Mouse (Mus musculus) spleen, adult 2 months (tissue): ENCODE results near the gene Gmcl1. TPM values are rescaled to one million over a fixed set of nuclear protein-coding genes. Genes with fewer than 3 reads are reported as not detected.

Experiments used
- DNase-seq, 2 experiments: peaks; one replicate each; pipeline versions ENCODE4 v3.0.0 to v3.0.0-alpha.2; 2012 to 2021; ENCODE audit warnings: low spot score in 2 of 2, low read depth in 1 of 2
- H3K27ac ChIP-seq: fragments of 200-500 bp; 2 replicates; pipeline ENCODE4 v1.5.1; 2012; ENCODE audit warnings: low read length, inconsistent platforms; ENCODE audit not compliant: insufficient read depth
- H3K27me3 ChIP-seq: fragments of 200-500 bp; 2 replicates; pipeline ENCODE4 v1.6.1; 2012; ENCODE audit warnings: mild to moderate bottlenecking, moderate library complexity, low read length, inconsistent platforms; ENCODE audit not compliant: control insufficient read depth, insufficient read depth
- H3K36me3 ChIP-seq: fragments of 200-500 bp; 2 replicates; pipeline ENCODE4 v1.6.1; 2012; ENCODE audit warnings: mild to moderate bottlenecking, low read length, inconsistent platforms; ENCODE audit not compliant: control insufficient read depth, insufficient read depth
- H3K4me1 ChIP-seq: fragments of 200-500 bp; 2 replicates; pipeline ENCODE4 v1.6.1; 2011; ENCODE audit warnings: inconsistent platforms; ENCODE audit not compliant: control insufficient read depth, insufficient read depth, insufficient read length
- H3K4me3 ChIP-seq: fragments of 200-500 bp; 2 replicates; pipeline ENCODE4 v1.5.1; 2011; ENCODE audit warnings: mild to moderate bottlenecking, inconsistent platforms; ENCODE audit not compliant: insufficient read depth, insufficient read length; ENCODE audit errors: extremely low read depth
- CTCF ChIP-seq: fragments of 200-500 bp; IDR thresholded peaks from 2 replicates; pipeline ENCODE4 v1.5.1; 2011; ENCODE audit warnings: mild to moderate bottlenecking, inconsistent platforms; ENCODE audit not compliant: insufficient read depth, insufficient read length, insufficient replicate concordance; ENCODE audit errors: extremely low read depth
- POLR2A ChIP-seq: fragments of 200-500 bp; IDR thresholded peaks from 2 replicates; pipeline ENCODE4 v1.6.1; 2011; ENCODE audit warnings: low read depth, low read length, inconsistent platforms
- WGBS: fragments of 180-500 bp; shearing (Covaris S2); methylation state at CpG from one replicate; pipeline ENCODE4 v1.1.7; 2018; 5-methylcytosine and 5-hydroxymethylcytosine counted together
- polyA plus RNA-seq: library from polyadenylated mRNA; depleted of rRNA; stranded (reverse); fragments of >200 nt; gene quantifications from 2 replicates; pipeline ENCODE4 v1.2.3, GENCODE M21; 2012

The Gmcl1 gene
- polyA plus RNA-seq, 1 experiment = 5.4 TPM

- TF ChIP-seq CTCF = no peak; the same call in 1 of the 2 replicates
- no peak for TF ChIP-seq POLR2A
- Histone ChIP-seq H3K27me3 (no peaks in the 10 kb centered on the region), H3K36me3 (no peaks in the 10 kb centered on the region), H3K4me3 (no peak overlapping the region), H3K4me1 (peaks cover 5% of the 10 kb centered on the region; the same call in 1 of the 2 replicates), H3K27ac (no peak overlapping the region)
- 21% methylated on average over 6 of the region's 6 CpGs for WGBS
- peak; percentile 24 to 41 for DNase-seq
These were observed 32.5 kb upstream of the Gmcl1 start for GRCm38 (mm10) chr6:86765637-86766059.

DNA sequence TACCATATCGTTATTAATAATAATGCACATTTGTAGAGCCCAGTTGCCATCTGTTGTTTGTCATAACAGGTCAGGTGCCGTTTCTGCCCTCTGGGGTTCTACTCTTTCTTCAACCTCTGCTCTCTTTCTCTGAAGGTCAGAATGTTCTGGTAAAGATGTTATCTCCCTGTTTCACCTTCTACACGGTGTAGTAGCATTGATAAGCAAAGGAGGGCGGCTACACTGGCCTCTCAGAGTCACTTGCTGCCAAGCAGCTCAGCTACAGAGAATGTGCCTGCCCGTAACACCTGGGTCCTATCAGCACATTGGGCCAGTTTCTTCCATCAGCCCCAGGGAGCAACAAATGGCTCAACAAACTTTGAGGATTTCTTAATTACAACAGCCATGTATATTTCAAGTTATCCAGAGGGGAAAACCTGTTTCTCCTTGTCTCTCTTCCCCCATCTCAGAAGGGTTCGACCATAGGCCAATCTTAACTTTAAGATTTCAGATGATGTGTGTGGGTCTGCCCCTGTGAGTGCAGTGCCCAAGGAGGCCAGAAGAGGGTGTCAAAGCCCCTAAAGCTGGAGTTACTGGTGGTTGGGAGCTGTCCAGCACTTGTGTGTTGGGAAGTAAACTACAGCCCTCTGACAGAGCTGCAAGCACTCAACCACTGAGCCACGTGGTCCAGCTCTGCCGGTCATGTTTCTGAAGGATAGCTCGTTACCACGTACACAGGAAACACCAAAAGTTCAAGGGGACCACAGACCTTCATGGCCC is 21.1 kb upstream of the Gmcl1 start:
- Histone ChIP-seq H3K4me3 (no peak overlapping the region), H3K36me3 (no peaks in the 10 kb centered on the region), H3K27me3 (no peaks in the 10 kb centered on the region), H3K27ac (no peak overlapping the region), H3K4me1 (no peaks in the 10 kb centered on the region)
- TF ChIP-seq CTCF (no peak), POLR2A (no peak)
- DNase-seq = no peak
- 87% methylated on average over 10 of the region's 10 CpGs for WGBS

GRCm38 (mm10) chr6:86752843-86753485 is 19.8 kb upstream of the Gmcl1 start:
- Histone ChIP-seq H3K4me3 (no peak overlapping the region), H3K36me3 (no peaks in the 10 kb centered on the region), H3K27me3 (no peaks in the 10 kb centered on the region), H3K4me1 (no peaks in the 10 kb centered on the region), H3K27ac (no peak overlapping the region)
- DNase-seq = no peak
- TF ChIP-seq CTCF = no peak
- no peak for TF ChIP-seq POLR2A
- WGBS = 89% methylated on average over 5 of the region's 5 CpGs

DNA sequence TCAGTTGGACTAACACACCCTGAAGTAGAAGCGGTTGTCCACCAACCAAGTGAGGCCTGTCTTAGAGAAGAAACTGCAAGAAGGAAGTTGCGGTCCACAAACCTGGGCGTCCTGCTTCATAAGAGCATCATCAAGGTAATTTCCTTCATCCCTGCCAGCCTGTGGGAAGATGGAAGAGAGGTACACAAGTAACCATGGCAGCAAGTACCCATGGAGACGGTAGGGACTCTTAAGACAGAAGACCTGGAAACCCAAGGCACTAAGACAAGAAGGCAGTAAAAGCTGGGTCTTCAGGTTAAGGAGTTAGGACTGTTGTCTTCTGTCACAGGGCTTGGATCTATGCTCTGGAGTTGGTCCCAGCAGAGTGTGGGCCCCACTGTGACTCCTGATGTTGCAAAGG is 17.8 kb upstream of the Gmcl1 start:
- no peaks in the 10 kb centered on the region for H3K27me3 ChIP-seq
- no peak for TF ChIP-seq CTCF
- no peak for TF ChIP-seq POLR2A
- no peaks in the 10 kb centered on the region for H3K4me1 ChIP-seq
- DNase-seq = no peak
- 88% methylated on average over 4 of the region's 4 CpGs for WGBS
- no peak overlapping the region for H3K4me3 ChIP-seq
- H3K36me3 ChIP-seq = no peaks in the 10 kb centered on the region
- no peak overlapping the region for H3K27ac ChIP-seq

GRCm38 (mm10) chr6:86749817-86750216 is 16.6 kb upstream of the Gmcl1 start:
- TF ChIP-seq CTCF = no peak
- TF ChIP-seq POLR2A = no peak
- H3K27me3 ChIP-seq = no peaks in the 10 kb centered on the region
- no peaks in the 10 kb centered on the region for H3K36me3 ChIP-seq
- no peaks in the 10 kb centered on the region for H3K4me1 ChIP-seq
- H3K27ac ChIP-seq = no peak overlapping the region
- no peak overlapping the region for H3K4me3 ChIP-seq
- whole genome bisulfite sequencing = 71% methylated on average over 4 of the region's 4 CpGs
- DNase-seq = no peak

- no peaks in the 10 kb centered on the region for H3K36me3 ChIP-seq
These were observed 14.0 kb upstream of the Gmcl1 start for GRCm38 (mm10) chr6:86747171-86747570.

DNA sequence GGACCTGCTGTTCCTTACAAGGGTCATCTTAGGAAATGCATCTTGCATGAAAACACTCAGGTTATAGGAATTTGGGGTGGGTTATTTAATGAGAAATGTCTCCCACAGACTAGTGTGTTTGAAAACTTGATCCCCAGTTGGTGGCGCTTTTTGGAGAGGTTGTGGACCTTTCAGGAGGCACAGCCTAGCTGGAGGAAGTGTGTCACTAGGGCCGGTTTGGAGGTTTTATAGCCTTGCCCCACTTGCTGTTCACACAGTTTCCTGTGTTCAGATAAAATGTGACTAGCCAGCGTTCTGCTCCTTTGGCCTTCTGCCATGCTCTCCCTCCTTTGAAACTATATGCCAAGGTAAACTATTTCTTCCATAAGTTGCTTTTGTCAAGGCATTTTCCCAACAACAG is 7.5 kb upstream of the Gmcl1 start:
- Histone ChIP-seq H3K4me1 (no peaks in the 10 kb centered on the region), H3K4me3 (no peak overlapping the region), H3K27me3 (no peaks in the 10 kb centered on the region), H3K36me3 (no peaks in the 10 kb centered on the region), H3K27ac (no peak overlapping the region)
- WGBS = 35% methylated on average over 3 of the region's 3 CpGs
- DNase-seq = no peak
- TF ChIP-seq CTCF (no peak), POLR2A (no peak)

More at GRCm38 (mm10) chr6:86747171-86747570, 14.0 kb upstream of the Gmcl1 start:
- no peak overlapping the region for H3K4me3 ChIP-seq
- H3K27ac ChIP-seq = no peak overlapping the region
- no peaks in the 10 kb centered on the region for H3K4me1 ChIP-seq
- TF ChIP-seq CTCF = peak; percentile 34; the same call in 1 of the 2 replicates
- no peak for TF ChIP-seq POLR2A
- no peaks in the 10 kb centered on the region for H3K27me3 ChIP-seq
- DNase-seq = peak in 1 of 2 experiments; percentile 24
